Comparison of ENCODE assay signal across 28 mouse cellular contexts in genomic region chr7:4782130-4782529, GRCm38 (mm10). TPM values are rescaled to one million over a fixed set of nuclear protein-coding genes. Genes with fewer than 3 reads are reported as not detected.
DNase-seq lines count a peak whose midpoint lies in the region; ATAC-seq and TF ChIP-seq lines count a peak whose summit lies in the region.
"Had no signal": no experiment of that assay in that cellular context is flagged by ENCODE, and none has a peak within 500 bp of the region (broad histone marks: within the 10 kb centered on the region; RNA-seq: fewer than 3 reads in every experiment).

No protein-coding gene starts in this region.

- peak; percentile 83 for ATAC-seq in megakaryocyte, adult 5-6 weeks (ENCODE audit: poor library complexity, severe bottlenecking)
- peak; percentile 72 for ATAC-seq in monocyte, adult 5-6 weeks (replicated peaks; ENCODE audit: insufficient number of reproducible peaks, low FRiP score, low TSS enrichment, poor library complexity, severe bottlenecking)
- no peak for ATAC-seq in frontal cortex, adult (ENCODE audit: low TSS enrichment)
- ATAC-seq: CD4-positive, CD25-positive, alpha-beta regulatory T cell, adult 4 months; forebrain, embryonic 13.5 days; forebrain, embryonic 15.5 days; forebrain, postnatal 0 days had no signal

- peaks cover 6% of the 10 kb centered on the region for H3K4me1 ChIP-seq in testis, adult 2 months (ENCODE audit: control insufficient read depth, insufficient read depth, low read length)

- peak overlapping the region; percentile 47 for H3K27ac ChIP-seq in testis, adult 2 months (ENCODE audit: control insufficient read depth, insufficient read depth, low read depth, low read length)
- H3K27ac ChIP-seq: embryonic facial prominence, embryonic 10.5 days; embryonic facial prominence, embryonic 12.5 days; forebrain, embryonic 13.5 days; forebrain, embryonic 15.5 days had no signal

- no peak for TF ChIP-seq POLR2A in testis, adult 2 months (IDR thresholded peaks at IDR 0.05; ENCODE audit: control insufficient read depth, low read depth, low read length)

- H3K4me3 ChIP-seq in testis, adult 2 months (ENCODE audit: control insufficient read depth, low read depth, low read length): peak overlapping the region; percentile 87
- H3K4me3 ChIP-seq: embryonic facial prominence, embryonic 10.5 days; embryonic facial prominence, embryonic 12.5 days; forebrain, embryonic 13.5 days; forebrain, embryonic 15.5 days had no signal

- no peak for TF ChIP-seq CTCF in testis, adult 2 months (IDR thresholded peaks at IDR 0.05; ENCODE audit: control insufficient read depth, insufficient read depth, insufficient replicate concordance, low read depth, low read length)

- no peaks in the 10 kb centered on the region for H3K36me3 ChIP-seq in testis, adult 2 months (ENCODE audit: control insufficient read depth, insufficient read depth, low read length)
- H3K36me3 ChIP-seq: embryonic facial prominence, embryonic 10.5 days; embryonic facial prominence, embryonic 12.5 days; forebrain, embryonic 15.5 days had no signal

- no peaks in the 10 kb centered on the region for H3K27me3 ChIP-seq in testis, adult 2 months (ENCODE audit: control insufficient read depth, insufficient read depth, low read length)

- no peak for DNase-seq in testis, postnatal 14 days (ENCODE audit: low spot score)
- DNase-seq in adrenal gland, postnatal 4 days (ENCODE audit: low spot score in 2 of 2): no peak
- no peak for DNase-seq in right cerebral cortex, postnatal 25 days
- DNase-seq: adrenal gland, adult 8-10 months; adrenal gland, postnatal 14 days; adrenal gland, postnatal 36 days; B cell, adult 2 months; cerebellum, adult 11 months; cerebellum, adult 18-20 months; cerebellum, adult 8-10 months; cerebellum, adult 9-11 months; cerebellum, postnatal 25 days; forebrain, postnatal 0 days had no signal

RNA-seq across cellular contexts. Expression of gene Il11, which starts 0.5 kb away (rescaled TPM):
- polyA plus RNA-seq in testis, adult 2 months (2012; rRNA removed): 15.5 and 17.3 TPM in 2 replicates
- total RNA-seq in megakaryocyte, adult 5-6 weeks (2015): not detected in 2 replicates
- total RNA-seq in megakaryocyte, adult 5-6 weeks (2017): not detected in 2 replicates
- not detected in 3 replicates for total RNA-seq in monocyte, adult 5-6 weeks (2017)
- total RNA-seq in adrenal gland, postnatal 4 days (2021): under 1 TPM; 0.14 to 0.31 TPM
- total RNA-seq: adrenal gland, postnatal 14 days; G1E had no signal
- polyA plus RNA-seq: embryonic facial prominence, embryonic 14.5 days had no signal

RNA-seq across cellular contexts. Expression of gene Tmem190, which starts 0.6 kb away (rescaled TPM):
- polyA plus RNA-seq in testis, adult 2 months (2012; rRNA removed): 387 and 534 TPM in 2 replicates
- not detected in 2 replicates for total RNA-seq in megakaryocyte, adult 5-6 weeks (2015)
- total RNA-seq in megakaryocyte, adult 5-6 weeks (2017): not detected in 2 replicates
- total RNA-seq in monocyte, adult 5-6 weeks (2017): not detected in 3 replicates
- not detected for total RNA-seq in adrenal gland, postnatal 4 days (2021)
- total RNA-seq: adrenal gland, adult 8-10 months; adrenal gland, postnatal 14 days; adrenal gland, postnatal 36 days; CH12.LX; forebrain, postnatal 0 days; G1E had no signal
- polyA plus RNA-seq: brain, embryonic 14.5 days; CD4-positive, CD25-positive, alpha-beta regulatory T cell, adult 4 months; cortical plate, adult 2 months; embryonic facial prominence, embryonic 10.5 days; embryonic facial prominence, embryonic 12.5 days; embryonic facial prominence, embryonic 14.5 days; forebrain, embryonic 11.5 days; forebrain, embryonic 13.5 days; forebrain, embryonic 15.5 days; forebrain, postnatal 0 days; G1E had no signal

RNA-seq across cellular contexts. Expression of gene Tmem238, which starts 7.3 kb away (rescaled TPM):
- polyA plus RNA-seq in testis, adult 2 months (2012; rRNA removed): 1.1 and 1.6 TPM in 2 replicates
- 1.3 and 3.0 TPM in 2 replicates for total RNA-seq in megakaryocyte, adult 5-6 weeks (2015)
- 0.61 and 2.5 TPM in 2 replicates for total RNA-seq in megakaryocyte, adult 5-6 weeks (2017)
- total RNA-seq in monocyte, adult 5-6 weeks (2017): 0.53 to 1.5 TPM (median 1.2 TPM) in 3 replicates
- total RNA-seq in adrenal gland, postnatal 4 days (2021): 1 to 10 TPM; 7.1 to 9.0 TPM

RNA-seq across cellular contexts. Expression of gene Rpl28, which starts 10.5 kb away (rescaled TPM):
- 176 and 240 TPM in 2 replicates for polyA plus RNA-seq in testis, adult 2 months (2012; rRNA removed)
- total RNA-seq in megakaryocyte, adult 5-6 weeks (2015): 1,340 and 1,433 TPM in 2 replicates
- total RNA-seq in megakaryocyte, adult 5-6 weeks (2017): 535 and 673 TPM in 2 replicates
- total RNA-seq in monocyte, adult 5-6 weeks (2017): 260 to 549 TPM (median 279 TPM) in 3 replicates
- 1,000 to 10,000 TPM; 1,263 to 1,302 TPM for total RNA-seq in adrenal gland, postnatal 4 days (2021)

RNA-seq across cellular contexts. Expression of gene Fam71e2, which starts 11.0 kb away (rescaled TPM):
- polyA plus RNA-seq in testis, adult 2 months (2012; rRNA removed): 319 and 358 TPM in 2 replicates
- total RNA-seq in megakaryocyte, adult 5-6 weeks (2015): not detected in 2 replicates
- total RNA-seq in megakaryocyte, adult 5-6 weeks (2017): not detected in 2 replicates
- not detected in 3 replicates for total RNA-seq in monocyte, adult 5-6 weeks (2017)
- not detected for total RNA-seq in adrenal gland, postnatal 4 days (2021)
- total RNA-seq: adrenal gland, adult 8-10 months; adrenal gland, postnatal 14 days; adrenal gland, postnatal 36 days; CH12.LX; forebrain, postnatal 0 days had no signal
- polyA plus RNA-seq: brain, embryonic 14.5 days; CD4-positive, CD25-positive, alpha-beta regulatory T cell, adult 4 months; cortical plate, adult 2 months; embryonic facial prominence, embryonic 10.5 days; embryonic facial prominence, embryonic 12.5 days; embryonic facial prominence, embryonic 14.5 days; forebrain, embryonic 11.5 days; forebrain, embryonic 13.5 days; forebrain, embryonic 15.5 days; forebrain, postnatal 0 days; G1E had no signal
